Mouse (Mus musculus) lung, postnatal 0 days (tissue): ENCODE data around the gene Fbxl13.

Source experiments
- CTCF ChIP-seq: IDR thresholded peaks from 2 replicates; pipeline ENCODE4 v1.5.1; 2016; ENCODE audit warnings: antibody characterized with exemption, mild to moderate bottlenecking
- EP300 ChIP-seq: IDR thresholded peaks from 2 replicates; pipeline ENCODE4 v1.6.1; 2016; ENCODE audit warnings: antibody characterized with exemption, mild to moderate bottlenecking, control low read depth

GRCm38 (mm10) chr5:21500941-21501340 lies 144.5 kb downstream of the Fbxl13 start:
- TF ChIP-seq CTCF (no peak), EP300 (no peak)
